Mouse (Mus musculus) CH12.LX (cell line): Measurements from ENCODE around the gene Btbd1. TPM values are rescaled to one million over a fixed set of nuclear protein-coding genes. Genes with fewer than 3 reads are reported as not detected.

Experiments used
- DNase-seq: peaks from one replicate; pipeline ENCODE4 v3.0.0-alpha.2; 2013; ENCODE audit errors: extremely low read depth
- H3K27ac ChIP-seq: 2 replicates; pipeline ENCODE4 v1.5.1; 2012; ENCODE audit warnings: low read depth, mild to moderate bottlenecking, control low read depth, moderate library complexity; ENCODE audit not compliant: insufficient read depth
- H3K27me3 ChIP-seq: replicated peaks from 2 replicates; pipeline ENCODE3; 2012; ENCODE audit warnings: inconsistent platforms
- H3K36me3 ChIP-seq, 2 experiments: replicated peaks in 1 of 2; 2 replicates each; pipeline versions ENCODE3 to v1.6.1; 2012; ENCODE audit warnings: inconsistent platforms in 1 of 2, low read length in 1 of 2, mild to moderate bottlenecking in 1 of 2, mixed read lengths in 1 of 2, moderate library complexity in 1 of 2; ENCODE audit not compliant: control insufficient read depth in 1 of 2, insufficient read depth in 1 of 2
- H3K4me1 ChIP-seq, 2 experiments: 2 replicates each; pipeline ENCODE4 v1.6.1; 2012; ENCODE audit warnings: inconsistent platforms in 1 of 2, moderate library complexity in 1 of 2; ENCODE audit not compliant: insufficient read depth in 2 of 2, control insufficient read depth in 1 of 2
- H3K4me2 ChIP-seq: 2 replicates; pipeline ENCODE4 v1.6.1; 2012; ENCODE audit warnings: low read depth, mild to moderate bottlenecking, control low read depth; ENCODE audit not compliant: poor library complexity, insufficient read depth, severe bottlenecking
- H3K4me3 ChIP-seq, 3 experiments: fragments of 150-350 bp in 1 of 3; sonication (generic) in 1 of 3; replicated peaks in 1 of 3; 2 replicates each; pipeline versions ENCODE3 to v1.5.1; 2011 to 2012; ENCODE audit warnings: low read depth in 2 of 3, low read length in 2 of 3, mild to moderate bottlenecking in 2 of 3, moderate library complexity in 2 of 3, control low read depth in 1 of 3, improper control_type of control experiment in 1 of 3, inconsistent platforms in 1 of 3, mixed read lengths in 1 of 3; ENCODE audit not compliant: poor library complexity in 1 of 3
- H3K79me2 ChIP-seq: replicated peaks from 2 replicates; pipeline ENCODE4 v1.6.1; 2012; ENCODE audit warnings: mild to moderate bottlenecking, moderate library complexity; ENCODE audit not compliant: control insufficient read depth, poor library complexity, insufficient read depth, severe bottlenecking; ENCODE audit errors: extremely low read depth
- H3K9ac ChIP-seq: 2 replicates; pipeline ENCODE4 v1.6.1; 2012; ENCODE audit warnings: low read depth, mild to moderate bottlenecking, control low read depth, moderate library complexity; ENCODE audit not compliant: insufficient read depth
- H3K9me3 ChIP-seq: replicated peaks from 2 replicates; pipeline ENCODE3; 2012; ENCODE audit warnings: low read length, inconsistent platforms, mixed read lengths
- CHD1 ChIP-seq: IDR thresholded peaks from 2 replicates; pipeline ENCODE4 v1.6.1; 2012; ENCODE audit warnings: low read depth, low read length, improper control_type of control experiment, inconsistent platforms
- CHD2 ChIP-seq: IDR thresholded peaks from 2 replicates; pipeline ENCODE4 v1.6.1; 2011; ENCODE audit warnings: low read length, improper control_type of control experiment
- E2F4 ChIP-seq: IDR thresholded peaks from 2 replicates; pipeline ENCODE4 v1.6.1; 2011; ENCODE audit warnings: low read depth, low read length, improper control_type of control experiment; ENCODE audit not compliant: insufficient replicate concordance
- ELF1 ChIP-seq: IDR thresholded peaks from 2 replicates; pipeline ENCODE4 v1.6.1; 2014; ENCODE audit warnings: low read depth, mild to moderate bottlenecking, inconsistent platforms, low read length, improper control_type of control experiment
- GABPA ChIP-seq: IDR thresholded peaks from 2 replicates; pipeline ENCODE4 v1.6.1; 2012; ENCODE audit warnings: low read depth, low read length, improper control_type of control experiment, inconsistent platforms; ENCODE audit not compliant: insufficient replicate concordance
- IRF4 ChIP-seq: IDR thresholded peaks from 2 replicates; pipeline ENCODE4 v1.6.1; 2014; ENCODE audit warnings: low read depth, mild to moderate bottlenecking, inconsistent platforms, low read length, improper control_type of control experiment
- JUN ChIP-seq: IDR thresholded peaks from 2 replicates; pipeline ENCODE4 v1.6.1; 2011; ENCODE audit warnings: low read depth, mild to moderate bottlenecking, low read length, improper control_type of control experiment, moderate library complexity; ENCODE audit not compliant: insufficient read depth
- JUND ChIP-seq: conservative IDR thresholded peaks from 2 replicates; pipeline ENCODE4 v1.6.1; 2011; ENCODE audit warnings: low read depth, low read length, improper control_type of control experiment
- MAX ChIP-seq: IDR thresholded peaks from 2 replicates; pipeline ENCODE4 v1.6.1; 2011; ENCODE audit warnings: low read length, improper control_type of control experiment
- MAZ ChIP-seq: IDR thresholded peaks from 2 replicates; pipeline ENCODE4 v1.6.1; 2012; ENCODE audit warnings: low read depth, mild to moderate bottlenecking, inconsistent platforms, low read length, improper control_type of control experiment, moderate library complexity
- MXI1 ChIP-seq: IDR thresholded peaks from 2 replicates; pipeline ENCODE4 v1.6.1; 2011; ENCODE audit warnings: mild to moderate bottlenecking, low read depth, low read length, improper control_type of control experiment
- NELFE ChIP-seq: IDR thresholded peaks from 2 replicates; pipeline ENCODE4 v1.6.1; 2011; ENCODE audit warnings: low read depth, low read length, improper control_type of control experiment
- NRF1 ChIP-seq: IDR thresholded peaks from 2 replicates; pipeline ENCODE4 v1.6.1; 2014; ENCODE audit warnings: low read depth, mild to moderate bottlenecking, inconsistent platforms, low read length, improper control_type of control experiment, moderate library complexity
- PAX5 ChIP-seq: IDR thresholded peaks from 2 replicates; pipeline ENCODE4 v1.6.1; 2012; ENCODE audit warnings: low read length, inconsistent platforms, mixed read lengths
- POLR2A ChIP-seq: IDR thresholded peaks from 2 replicates; pipeline ENCODE4 v1.6.1; 2011; ENCODE audit warnings: low read depth, mild to moderate bottlenecking, improper control_type of control experiment, low read length
- POLR2AphosphoS2 ChIP-seq: IDR thresholded peaks from 2 replicates; pipeline ENCODE4 v1.6.1; 2011; ENCODE audit warnings: low read depth, low read length, improper control_type of control experiment
- RAD21 ChIP-seq: IDR thresholded peaks from 2 replicates; pipeline ENCODE4 v1.6.1; 2011; ENCODE audit warnings: low read depth, mild to moderate bottlenecking, low read length, improper control_type of control experiment, moderate library complexity
- RCOR1 ChIP-seq: conservative IDR thresholded peaks from 2 replicates; pipeline ENCODE4 v1.6.1; 2012; ENCODE audit warnings: low read depth, mild to moderate bottlenecking, inconsistent platforms, low read length, improper control_type of control experiment
- SIN3A ChIP-seq: IDR thresholded peaks from 2 replicates; pipeline ENCODE4 v1.6.1; 2012; ENCODE audit warnings: low read length, improper control_type of control experiment, inconsistent platforms
- SMC3 ChIP-seq: IDR thresholded peaks from 2 replicates; pipeline ENCODE4 v1.6.1; 2011; ENCODE audit warnings: low read depth, low read length, improper control_type of control experiment
- TCF12 ChIP-seq: IDR thresholded peaks from 2 replicates; pipeline ENCODE4 v1.6.1; 2014; ENCODE audit warnings: low read depth, mild to moderate bottlenecking, inconsistent platforms, low read length, improper control_type of control experiment
- UBTF ChIP-seq: IDR thresholded peaks from 2 replicates; pipeline ENCODE4 v1.6.1; 2012; ENCODE audit warnings: low read depth, mild to moderate bottlenecking, inconsistent platforms, low read length, improper control_type of control experiment, moderate library complexity
- USF1 ChIP-seq: IDR thresholded peaks from 2 replicates; pipeline ENCODE4 v1.6.1; 2014; ENCODE audit warnings: low read depth, mild to moderate bottlenecking, inconsistent platforms, low read length, improper control_type of control experiment
- USF2 ChIP-seq: conservative IDR thresholded peaks from 2 replicates; pipeline ENCODE4 v1.6.1; 2011; ENCODE audit warnings: low read depth, low read length, improper control_type of control experiment
- dilution Hi-C: fragments of 300-500 bp; cut with MboI; formaldehyde crosslinking; loops from 2 replicates; pipeline ENCODE4 v1.14.3; 2020; ENCODE audit warnings: low sequenced_read_pairs; ENCODE audit not compliant: extremely low pct_unique_long_range_greater_than_20kb, extremely low pct_ligation_motif_present
- in situ Hi-C: fragments of 300-500 bp; cut with MboI; formaldehyde crosslinking; loops from 3 replicates; pipeline ENCODE4 v1.14.3; 2019; ENCODE audit warnings: low sequenced_read_pairs, low pct_ligation_motif_present, low pct_unique_long_range_greater_than_20kb, mixed read lengths
- polyA plus RNA-seq: library from polyadenylated mRNA; unstranded; fragments of >175 nt; gene quantifications from 2 replicates; pipeline ENCODE4 v1.2.1, GENCODE M21; 2012; ENCODE audit warnings: low read depth; ENCODE audit not compliant: insufficient read length
- total RNA-seq, 2 experiments: library from RNA; depleted of rRNA; stranded (reverse); fragments of 300-350 nt in 1 of 2; fragments of >200 nt in 1 of 2; gene quantifications; 2 replicates each; pipeline ENCODE4 v1.2.3; 2012 to 2014

The Btbd1 gene
- total and polyA plus RNA-seq, 3 experiments = 45.8 to 88.8 (median 67.1) TPM

DNA sequence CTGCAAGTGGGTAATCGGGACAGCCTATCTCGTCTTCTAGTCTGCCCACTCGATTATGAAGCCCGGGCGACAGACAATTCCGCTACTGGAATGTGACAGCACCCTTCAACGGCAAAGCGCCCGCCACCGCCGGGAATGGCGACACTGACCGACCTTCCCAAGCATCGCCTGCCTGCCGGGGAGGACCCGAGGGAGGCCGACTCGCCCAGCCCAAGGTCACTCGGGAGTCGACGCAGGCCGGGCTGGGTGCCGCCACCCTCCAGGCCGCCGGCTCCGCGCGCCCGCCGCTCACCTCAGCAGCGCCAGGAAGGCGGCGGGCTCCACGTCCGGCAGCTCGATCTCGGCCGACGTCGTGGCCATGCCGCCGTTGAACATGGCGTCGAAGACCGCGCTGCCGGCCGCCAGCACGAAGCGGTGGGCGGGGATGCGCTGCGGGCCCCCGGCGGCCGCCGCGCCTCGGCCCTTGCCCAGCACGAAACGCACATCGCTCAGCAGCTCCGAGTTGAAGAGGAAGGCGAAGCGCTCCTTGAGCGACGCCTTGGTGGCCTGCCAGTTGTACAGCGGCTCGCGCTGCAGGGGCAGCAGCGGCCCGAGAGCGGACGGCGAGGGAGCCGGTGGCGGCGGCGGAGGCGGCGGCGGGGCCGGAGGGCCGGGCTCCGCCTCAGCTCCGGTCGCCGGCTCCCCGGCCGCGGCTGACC, 401 bp downstream of the Btbd1 start:
- TF ChIP-seq NELFE (no peak), RAD21 (no peak), USF1 (no peak), MAZ (no peak), CHD1 (0 out of 2 replicates have a peak, but pooled peaks have one; percentile 12), RCOR1 (no peak), MXI1 (no peak; the same call in 1 of the 2 replicates), JUND (no peak), SIN3A (no peak), PAX5 (no peak), JUN (no peak), CHD2 (no peak), IRF4 (0 out of 2 replicates have a peak, but pooled peaks have one; percentile 8), GABPA (no peak), NRF1 (no peak), E2F4 (no peak), POLR2AphosphoS2 (no peak), ELF1 (0 out of 2 replicates have a peak, but pooled peaks have one; percentile 10), SMC3 (no peak), MAX (no peak), TCF12 (no peak), USF2 (no peak), UBTF (peak; percentile 67; the same call in 1 of the 2 replicates), POLR2A (no peak)
- dilution Hi-C loops = no loop called here

More for the DNA sequence above, 401 bp downstream of the Btbd1 start:
- peak overlapping the region; percentile 77 for H3K4me2 ChIP-seq
- in situ Hi-C loops = no loop called here
- DNase-seq = no peak
- peak overlapping the region; percentile 64 for H3K27ac ChIP-seq
- no peaks in the 10 kb centered on the region for H3K27me3 ChIP-seq
- H3K36me3 ChIP-seq = peaks cover 0 to 14% of the 10 kb centered on the region in 2 experiments
- peaks cover 42% of the 10 kb centered on the region for H3K79me2 ChIP-seq
- H3K4me1 ChIP-seq = peaks cover 8 to 37% of the 10 kb centered on the region in 2 experiments
- no peaks in the 10 kb centered on the region for H3K9me3 ChIP-seq
- peak overlapping the region; percentile 76 to 89 (median 86) for H3K4me3 ChIP-seq
- peak overlapping the region; percentile 71 for H3K9ac ChIP-seq
